Mouse (Mus musculus) adrenal gland, postnatal 10 days (tissue): ENCODE measurements around the gene Pdlim4. TPM values are rescaled to one million over a fixed set of nuclear protein-coding genes. Genes with fewer than 3 reads are reported as not detected.

ENCODE experiments used
- DNase-seq: peaks from one replicate; pipeline ENCODE4 v3.0.0; 2021; ENCODE audit warnings: mixed read lengths
- total RNA-seq, 2 experiments: library from RNA; stranded (reverse); gene quantifications; 2 replicates each; pipeline ENCODE4 v1.2.3; 2021

Gene Pdlim4
- total RNA-seq, 2 experiments from 2014 or later: 14.3 to 23.9 TPM

- no peak for DNase-seq
Measured at GRCm38 (mm10) chr11:54092188-54092587, 23.4 kb upstream of the Pdlim4 start.

- DNase-seq: no peak
Measured at GRCm38 (mm10) chr11:54091726-54092125, 22.9 kb upstream of the Pdlim4 start.

- no peak for DNase-seq
Measured at GRCm38 (mm10) chr11:54090091-54090879, 21.5 kb upstream of the Pdlim4 start.

GRCm38 (mm10) chr11:54088947-54089317 is 20.1 kb upstream of the Pdlim4 start:
- peak; percentile 92 for DNase-seq

- DNase-seq: no peak
Measured at GRCm38 (mm10) chr11:54088253-54088946, 19.6 kb upstream of the Pdlim4 start.

GRCm38 (mm10) chr11:54085816-54086215 is 17.0 kb upstream of the Pdlim4 start:
- no peak for DNase-seq

- no peak for DNase-seq
Measured at GRCm38 (mm10) chr11:54084976-54085375, 16.2 kb upstream of the Pdlim4 start.

- no peak for DNase-seq
Measured at GRCm38 (mm10) chr11:54082725-54083124, 13.9 kb upstream of the Pdlim4 start.

GRCm38 (mm10) chr11:54080435-54080834 is 11.6 kb upstream of the Pdlim4 start:
- no peak for DNase-seq

- peak; percentile 3 for DNase-seq
Measured at GRCm38 (mm10) chr11:54076101-54076500, 7.3 kb upstream of the Pdlim4 start.

GRCm38 (mm10) chr11:54075353-54075752 is 6.5 kb upstream of the Pdlim4 start:
- no peak for DNase-seq

- DNase-seq: no peak
Measured at GRCm38 (mm10) chr11:54073291-54073690, 4.5 kb upstream of the Pdlim4 start.

GRCm38 (mm10) chr11:54071726-54072445 is 3.1 kb upstream of the Pdlim4 start:
- DNase-seq: peak; percentile 87

- no peak for DNase-seq
Measured at GRCm38 (mm10) chr11:54067996-54068519, 756 bp downstream of the Pdlim4 start.

GRCm38 (mm10) chr11:54067318-54067995 is 1.4 kb downstream of the Pdlim4 start:
- DNase-seq: no peak

GRCm38 (mm10) chr11:54066400-54066799 is 2.4 kb downstream of the Pdlim4 start:
- no peak for DNase-seq

GRCm38 (mm10) chr11:54065915-54066178 is 3.0 kb downstream of the Pdlim4 start:
- DNase-seq: no peak

GRCm38 (mm10) chr11:54065106-54065914 is 3.5 kb downstream of the Pdlim4 start:
- DNase-seq: no peak

- DNase-seq: peak; percentile 7
Measured at GRCm38 (mm10) chr11:54064412-54064978, 4.3 kb downstream of the Pdlim4 start.

- no peak for DNase-seq
Measured at GRCm38 (mm10) chr11:54063472-54063775, 5.4 kb downstream of the Pdlim4 start.

GRCm38 (mm10) chr11:54062753-54063471 is 5.9 kb downstream of the Pdlim4 start:
- DNase-seq: no peak
